Mouse (Mus musculus) right cerebral cortex, postnatal 25 days (tissue): Measurements from ENCODE around the gene Omp.

ENCODE experiments used
- DNase-seq: peaks from one replicate; pipeline ENCODE4 v3.0.0; 2022

Gene Omp

GRCm38 (mm10) chr7:98139216-98139615 lies 6.1 kb downstream of the Omp start:
- no peak for DNase-seq

- DNase-seq, result no peak
Observed at GRCm38 (mm10) chr7:98137995-98138394, 7.3 kb downstream of the Omp start.

GRCm38 (mm10) chr7:98137583-98137982 lies 7.7 kb downstream of the Omp start:
- DNase-seq, result no peak

GRCm38 (mm10) chr7:98131751-98132150 lies 13.6 kb downstream of the Omp start:
- no peak for DNase-seq

GRCm38 (mm10) chr7:98125473-98125872 lies 19.8 kb downstream of the Omp start:
- no peak for DNase-seq

GRCm38 (mm10) chr7:98124701-98125100 lies 20.6 kb downstream of the Omp start:
- no peak for DNase-seq

GRCm38 (mm10) chr7:98121673-98122072 lies 23.6 kb downstream of the Omp start:
- DNase-seq, result no peak

- DNase-seq, result no peak
Observed at GRCm38 (mm10) chr7:98121241-98121640, 24.1 kb downstream of the Omp start.

- peak; percentile 67 for DNase-seq
Observed at GRCm38 (mm10) chr7:98120325-98120724, 25.0 kb downstream of the Omp start.

GRCm38 (mm10) chr7:98119961-98120232 lies 25.4 kb downstream of the Omp start:
- no peak for DNase-seq

- DNase-seq, result no peak
Observed at GRCm38 (mm10) chr7:98119179-98119960, 25.9 kb downstream of the Omp start, which contains the start of gene Myo7a. Myo7a (minus strand) TSS chr7:98119524.

GRCm38 (mm10) chr7:98117012-98117660 lies 28.2 kb downstream of the Omp start:
- no peak for DNase-seq

- no peak for DNase-seq
Observed at GRCm38 (mm10) chr7:98114656-98115055, 30.6 kb downstream of the Omp start.

- DNase-seq, result no peak
Observed at GRCm38 (mm10) chr7:98111233-98111632, 34.1 kb downstream of the Omp start.

- DNase-seq, result no peak
Observed at GRCm38 (mm10) chr7:98109771-98110170, 35.5 kb downstream of the Omp start.

GRCm38 (mm10) chr7:98108636-98109430 lies 36.5 kb downstream of the Omp start:
- no peak for DNase-seq

GRCm38 (mm10) chr7:98106272-98106671 lies 39.0 kb downstream of the Omp start:
- DNase-seq, result no peak

- DNase-seq, result no peak
Observed at GRCm38 (mm10) chr7:98104481-98105435, 40.5 kb downstream of the Omp start.

GRCm38 (mm10) chr7:98103942-98104292 lies 41.4 kb downstream of the Omp start:
- no peak for DNase-seq

- DNase-seq, result peak; percentile 75
Observed at GRCm38 (mm10) chr7:98103002-98103941, 42.0 kb downstream of the Omp start.

- DNase-seq, result no peak
Observed at GRCm38 (mm10) chr7:98102488-98102887, 42.8 kb downstream of the Omp start.

GRCm38 (mm10) chr7:98097557-98097956 lies 47.7 kb downstream of the Omp start:
- no peak for DNase-seq
